Mouse (Mus musculus) cerebellum, adult (tissue): ENCODE results near the gene Agbl3.

ENCODE experiments used
- ATAC-seq: cut with Nextera tagmentation; 2 replicates; pipeline ENCODE4 v1.9.2; 2017; ENCODE audit warnings: mild to moderate bottlenecking, moderate library complexity, mixed read lengths; ENCODE audit not compliant: insufficient number of reproducible peaks, low FRiP score, low TSS enrichment

The Agbl3 gene

DNA sequence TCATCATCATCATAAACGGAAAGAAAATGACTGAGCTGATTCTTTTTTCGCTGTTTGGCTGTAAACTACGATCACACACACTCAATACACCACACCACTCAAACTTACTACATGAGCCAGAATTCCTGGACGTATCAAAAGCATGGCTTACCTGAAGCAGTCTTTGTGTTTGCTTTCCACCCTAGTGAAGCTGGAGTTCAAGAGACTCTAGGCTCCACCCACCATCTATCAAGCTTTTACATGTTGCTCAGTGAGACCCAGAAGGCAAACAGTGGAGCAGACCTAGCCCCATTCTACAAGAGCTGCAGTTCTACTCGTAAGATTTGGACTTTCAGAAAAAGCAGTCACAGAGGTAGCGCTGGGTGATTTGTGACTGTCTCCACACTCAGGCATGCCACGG is 122.3 kb downstream of the Agbl3 start:
- no peak for ATAC-seq

DNA sequence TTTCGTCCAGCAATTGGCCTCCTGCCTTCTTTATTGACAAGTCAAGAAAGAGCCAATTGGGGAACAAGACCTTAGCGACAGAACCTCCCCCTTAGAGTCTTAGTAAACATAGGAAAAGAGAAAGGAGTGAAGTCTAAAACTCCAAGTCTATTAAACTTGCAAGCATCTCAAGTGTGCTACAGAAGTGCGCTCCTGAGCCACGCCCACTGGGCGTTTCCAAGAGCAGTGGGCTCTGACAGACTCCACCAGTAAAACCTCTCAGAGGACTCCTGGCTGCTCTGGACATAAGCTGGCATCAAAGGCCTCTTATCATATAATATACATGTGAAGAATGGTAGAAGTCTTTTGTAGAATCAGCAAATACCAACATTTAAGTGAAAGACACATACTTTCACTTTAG is 123.2 kb downstream of the Agbl3 start:
- no peak for ATAC-seq

DNA sequence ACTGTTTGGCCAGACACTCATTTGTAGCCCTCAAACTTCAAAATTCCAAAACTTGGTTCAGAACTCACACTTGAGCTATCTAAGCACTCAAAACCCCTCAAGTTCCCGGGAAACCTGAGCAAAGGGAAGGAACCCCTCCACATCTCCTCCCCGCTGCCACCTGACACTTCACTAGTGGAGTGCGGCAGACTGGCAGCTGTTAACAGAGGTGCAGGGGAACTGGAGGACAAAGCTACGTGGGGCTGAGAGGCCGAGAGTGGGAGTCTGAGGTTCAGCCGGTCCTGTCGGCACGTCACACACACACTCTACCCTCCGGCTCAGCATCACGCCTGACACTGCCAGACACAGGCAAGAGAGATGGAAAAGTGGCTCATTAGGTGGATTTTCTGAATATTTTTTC is 123.6 kb downstream of the Agbl3 start:
- no peak for ATAC-seq

DNA sequence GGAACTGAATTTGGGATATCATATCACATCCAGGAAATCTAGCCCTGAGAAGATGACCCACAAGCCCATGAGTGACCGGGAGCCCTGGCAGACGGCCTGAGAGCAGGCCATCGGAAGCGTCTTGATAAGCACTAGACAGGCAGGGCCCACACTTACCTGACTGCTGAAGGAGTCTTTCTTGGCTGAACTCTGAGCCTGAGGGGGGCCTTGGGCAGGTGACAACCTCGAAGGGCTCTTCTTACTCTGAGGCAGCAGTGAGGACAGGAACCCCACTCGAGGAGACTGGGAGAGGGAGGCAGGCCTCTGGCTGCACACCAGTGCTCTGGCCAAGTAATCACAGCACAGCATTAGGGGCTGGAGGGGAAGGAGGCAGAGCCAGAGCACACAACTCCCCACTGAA is 124.1 kb downstream of the Agbl3 start:
- no peak for ATAC-seq

DNA sequence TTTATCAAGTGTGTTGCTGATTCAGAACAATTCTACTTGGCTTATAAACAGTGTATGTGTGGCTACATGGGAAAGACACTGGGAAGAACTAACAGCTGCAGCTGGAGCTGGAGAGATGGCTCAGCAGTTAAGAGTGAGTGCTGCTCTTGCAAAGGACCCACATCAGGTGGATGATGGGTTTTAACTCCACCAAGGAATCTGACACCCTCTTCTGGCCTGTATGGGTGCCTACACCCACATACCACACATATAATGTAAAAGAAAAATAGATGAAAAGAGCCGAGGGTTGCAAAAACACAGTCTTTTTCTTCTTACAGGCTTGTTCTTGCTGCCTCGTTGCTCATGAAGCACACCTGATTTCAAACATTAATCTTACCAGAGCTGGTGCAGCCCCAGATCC is 125.9 kb downstream of the Agbl3 start:
- ATAC-seq, result no peak

DNA sequence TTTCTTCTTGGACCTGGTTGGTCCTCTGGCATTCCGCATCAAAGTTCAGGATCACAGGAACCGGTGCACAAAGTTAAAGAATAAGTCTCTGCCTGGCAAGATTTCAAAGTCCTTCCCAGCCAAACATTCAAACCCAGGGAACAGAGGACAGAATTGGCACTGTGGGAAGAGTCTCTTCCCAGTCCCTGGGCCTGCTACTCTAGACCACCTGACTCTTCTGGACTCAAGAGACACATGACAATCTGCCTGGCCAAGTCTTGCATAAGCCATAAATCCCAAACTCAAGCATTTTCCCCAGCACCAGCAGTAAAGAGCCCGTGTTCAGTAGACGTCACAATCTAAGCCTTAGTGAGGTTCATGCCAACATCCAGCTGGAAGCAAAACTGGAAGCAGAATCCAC is 126.4 kb downstream of the Agbl3 start:
- no peak for ATAC-seq

DNA sequence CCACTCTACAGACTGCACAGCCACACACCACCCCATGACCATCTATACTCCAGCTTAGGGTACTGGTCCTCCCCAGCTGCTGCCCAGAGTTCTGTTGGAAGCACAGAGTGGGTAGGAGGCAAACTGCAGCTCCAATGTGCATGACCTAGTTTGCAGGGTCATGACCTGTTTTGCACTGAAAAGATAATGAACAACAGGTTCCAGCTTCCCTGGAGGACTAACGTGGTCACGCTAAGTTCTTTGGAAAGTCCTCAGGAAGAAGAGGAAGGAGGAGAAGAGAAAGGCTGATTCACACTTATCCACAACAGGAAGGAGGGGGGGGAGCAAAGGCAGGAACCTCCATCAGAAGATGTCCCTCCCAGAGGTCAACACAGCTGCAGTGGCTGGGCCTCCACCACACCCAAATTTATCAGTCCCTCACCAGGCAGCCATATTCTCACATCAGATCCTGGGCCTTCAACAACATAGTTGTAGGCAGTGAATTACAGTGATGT is 126.9 kb downstream of the Agbl3 start:
- no peak for ATAC-seq

DNA sequence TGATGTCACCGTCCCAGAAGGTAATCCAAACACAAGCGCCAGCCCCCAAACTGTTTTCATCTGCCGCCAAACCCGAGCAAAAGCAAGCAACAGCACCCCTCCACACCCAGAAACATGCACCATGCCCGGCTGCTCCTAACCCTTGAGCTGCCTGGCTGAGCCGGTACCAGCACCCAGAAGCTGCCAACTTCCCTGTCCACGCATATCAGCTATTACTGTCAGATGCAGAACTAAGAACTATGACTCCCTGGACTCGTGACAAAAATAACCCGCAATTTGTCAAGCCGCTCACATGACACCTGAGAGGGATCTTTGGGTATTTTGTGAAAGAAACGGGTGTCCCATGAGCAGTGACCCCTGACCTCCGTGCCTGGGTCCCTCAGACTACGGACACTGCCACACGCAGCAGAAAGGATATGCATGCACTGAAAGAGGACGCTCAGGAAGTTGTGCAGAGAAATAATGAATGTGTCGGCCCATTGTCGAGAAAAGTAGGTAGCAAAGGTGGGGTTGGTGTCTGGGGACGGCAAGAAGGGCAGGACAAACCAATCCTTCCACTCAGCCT is 127.5 kb downstream of the Agbl3 start:
- no peak for ATAC-seq
